Mouse (Mus musculus) CD8-positive naive resting alpha-beta T cell, adult 2 months (primary cell): ENCODE results near the gene Rnf157.
"Not testable (repeated sequence)": the region's sequence is repeated elsewhere in the genome, so short reads cannot be mapped to it uniquely, and the experiment has no call there.

Source experiments
- DNase-seq, 2 experiments: peaks; one replicate each; pipeline ENCODE4 v3.0.0; 2022; ENCODE audit warnings: low read depth in 2 of 2, low spot score in 2 of 2

Rnf157 gene

DNA sequence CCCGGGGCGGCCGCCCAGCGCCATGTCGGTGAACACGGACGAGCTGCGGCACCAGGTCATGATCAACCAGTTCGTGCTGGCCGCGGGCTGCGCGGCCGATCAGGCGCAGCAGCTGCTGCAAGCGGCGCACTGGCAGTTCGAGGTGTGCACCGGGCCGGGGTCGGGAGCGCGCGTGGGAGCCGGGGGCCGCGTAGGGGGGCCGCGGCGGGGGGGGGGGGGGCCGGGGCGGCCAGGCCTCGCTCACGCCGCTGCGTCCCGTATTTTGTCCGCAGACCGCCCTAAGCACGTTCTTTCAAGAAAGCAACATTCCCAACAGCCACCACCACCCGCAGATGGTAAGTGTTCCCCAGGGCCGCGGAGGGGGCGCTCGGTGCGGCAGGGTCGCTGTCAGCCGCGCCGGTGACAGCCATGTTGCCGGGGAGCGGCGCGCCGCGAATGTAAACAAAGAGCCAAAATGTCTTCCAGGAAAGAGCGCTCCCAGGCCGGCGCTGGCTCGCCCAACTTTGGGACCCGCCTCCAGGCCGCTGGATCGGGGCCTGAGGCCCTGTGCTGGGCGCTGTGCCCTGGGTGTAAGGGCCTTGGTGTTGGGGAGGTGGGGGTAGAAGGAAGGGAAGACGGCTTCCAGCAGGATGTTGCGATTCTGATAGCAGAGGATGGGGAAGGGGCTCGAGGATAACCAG lies 21.6 kb upstream of the Rnf157 start:
- peak; percentile 52 for DNase-seq

DNA sequence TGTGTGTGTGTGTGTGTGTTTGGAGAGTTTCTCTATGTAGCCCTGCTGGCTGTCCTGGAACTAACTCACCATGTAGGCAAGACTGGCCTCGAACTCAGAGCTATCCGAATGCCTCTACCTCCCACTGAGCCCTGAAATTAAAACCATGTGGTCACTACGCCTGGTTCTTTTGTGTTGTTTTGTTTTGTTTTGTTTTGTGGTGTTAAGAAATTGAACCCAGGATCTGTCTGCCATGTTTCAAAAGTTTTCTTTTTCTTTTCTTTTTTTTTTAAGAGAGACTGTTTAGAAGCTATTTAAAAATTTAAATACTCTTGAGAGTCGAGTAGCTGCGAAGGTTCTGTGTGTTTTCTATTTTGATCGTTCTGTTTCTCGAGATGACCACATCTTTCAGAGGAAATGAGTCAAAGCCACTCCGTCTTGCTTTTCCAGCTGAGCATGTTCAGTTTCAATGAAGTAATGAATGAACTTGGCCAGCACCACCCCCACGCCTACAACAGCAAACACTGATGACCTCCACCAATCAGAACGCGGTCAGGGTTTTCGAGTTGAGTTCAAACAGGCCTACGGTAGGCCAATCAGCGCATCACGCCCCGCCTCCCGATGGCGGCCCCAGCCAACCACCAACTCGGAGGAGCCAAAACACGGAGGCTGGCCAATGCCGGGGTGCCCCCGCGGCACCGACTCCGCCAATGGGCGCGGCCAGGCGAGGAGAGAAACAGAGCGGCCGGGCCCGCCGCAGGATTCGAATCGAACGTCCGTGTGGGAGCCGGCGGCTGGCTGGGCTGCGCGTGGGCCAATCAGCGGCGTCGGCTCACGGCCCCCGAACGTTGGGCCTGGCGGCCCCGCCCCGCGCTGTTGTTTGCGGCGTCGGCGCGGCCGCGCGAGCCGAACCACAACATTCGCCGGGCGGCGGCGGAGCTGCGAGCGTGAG lies 20.8 kb upstream of the Rnf157 start, which contains the start of gene Ubald2:
Ubald2 (plus strand) TSS at position 739 of the 931 bp plus-strand sequence.
- DNase-seq, result peak; percentile 98 to 99

DNA sequence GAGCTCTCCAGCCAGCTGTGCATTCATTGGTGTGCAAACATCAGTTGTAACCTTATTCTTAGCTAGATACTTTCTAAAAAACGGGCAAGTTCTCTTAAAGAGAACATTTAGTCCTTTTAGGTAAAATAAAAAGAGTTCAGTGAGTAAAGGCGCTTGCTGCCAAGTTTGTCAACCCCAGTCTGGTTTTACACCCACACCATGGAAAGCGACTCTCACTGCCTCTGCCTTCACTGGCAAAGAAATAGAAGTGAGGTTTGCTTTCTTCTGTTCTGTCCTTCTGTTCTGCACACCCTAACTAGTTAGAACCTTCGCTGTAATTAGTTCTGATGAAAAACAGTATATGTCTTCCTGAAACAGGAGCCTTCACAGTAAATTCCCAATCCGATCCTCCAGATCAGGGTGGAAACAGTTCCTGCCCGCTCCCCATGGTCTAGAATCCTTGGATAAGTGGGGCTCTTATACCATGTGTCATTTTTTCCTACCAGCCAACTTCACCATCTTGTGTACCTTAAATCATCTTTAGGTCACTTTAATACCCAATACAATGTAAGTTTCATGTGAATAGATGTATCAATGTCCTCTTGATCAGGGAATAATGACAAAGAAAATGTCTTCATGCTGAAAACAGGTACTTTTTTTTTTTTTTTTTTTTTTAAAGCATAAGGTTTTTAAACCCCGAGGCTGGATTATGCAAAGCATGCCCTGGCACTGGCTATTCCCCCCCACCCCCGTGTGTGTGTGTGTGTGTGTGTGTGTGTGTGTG lies 19.9 kb upstream of the Rnf157 start:
- DNase-seq, result no peak

DNA sequence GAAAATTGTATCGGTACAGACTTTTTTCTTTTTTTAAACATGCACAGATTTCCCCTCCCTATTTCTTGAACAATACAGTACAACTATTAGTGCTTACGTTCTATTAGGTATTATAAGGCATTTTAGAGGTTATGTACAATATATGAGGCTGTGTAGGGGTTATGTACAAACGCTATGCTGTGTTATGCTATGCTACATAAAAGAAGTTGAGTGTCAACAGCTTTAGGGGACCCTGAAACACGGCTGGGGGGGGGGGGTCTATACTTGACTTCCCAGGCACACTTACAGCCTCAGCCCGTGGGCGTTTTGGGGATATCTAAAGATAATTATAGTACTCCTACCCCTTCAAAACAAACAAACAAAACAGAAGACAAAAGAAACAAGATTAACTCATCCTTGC lies 19.3 kb upstream of the Rnf157 start:
- DNase-seq, result no peak

DNA sequence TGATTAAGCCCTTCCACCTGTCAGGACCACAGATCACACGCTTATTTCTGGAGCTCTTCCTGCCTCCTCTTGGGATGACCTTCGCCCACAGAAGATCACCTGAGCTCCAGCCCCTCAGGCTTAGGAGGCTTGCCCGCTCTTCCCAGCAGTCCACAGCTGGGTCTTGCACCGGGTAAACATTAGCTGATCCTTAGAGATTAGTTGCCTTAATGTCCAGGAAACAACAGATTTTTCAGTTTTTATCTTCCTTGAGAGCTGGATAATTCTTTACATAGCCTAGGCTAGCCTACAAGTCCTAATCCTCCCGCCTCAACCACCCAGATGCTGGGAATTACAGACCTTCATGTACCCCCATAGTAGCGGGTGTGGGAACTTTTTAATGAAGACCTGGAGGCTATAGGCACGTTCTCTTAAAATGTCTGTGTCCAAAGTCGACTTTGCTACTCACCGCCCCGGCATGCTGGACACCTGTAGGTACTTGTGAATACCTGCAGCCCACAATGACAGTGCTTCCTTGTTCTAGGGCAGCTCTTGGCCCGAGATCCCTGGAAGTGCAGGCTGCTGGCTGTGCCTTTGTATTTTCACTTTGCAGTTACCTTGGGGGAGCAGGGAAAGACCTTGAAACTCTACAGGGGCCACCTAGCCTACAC lies 18.7 kb upstream of the Rnf157 start:
- DNase-seq, result no peak

DNA sequence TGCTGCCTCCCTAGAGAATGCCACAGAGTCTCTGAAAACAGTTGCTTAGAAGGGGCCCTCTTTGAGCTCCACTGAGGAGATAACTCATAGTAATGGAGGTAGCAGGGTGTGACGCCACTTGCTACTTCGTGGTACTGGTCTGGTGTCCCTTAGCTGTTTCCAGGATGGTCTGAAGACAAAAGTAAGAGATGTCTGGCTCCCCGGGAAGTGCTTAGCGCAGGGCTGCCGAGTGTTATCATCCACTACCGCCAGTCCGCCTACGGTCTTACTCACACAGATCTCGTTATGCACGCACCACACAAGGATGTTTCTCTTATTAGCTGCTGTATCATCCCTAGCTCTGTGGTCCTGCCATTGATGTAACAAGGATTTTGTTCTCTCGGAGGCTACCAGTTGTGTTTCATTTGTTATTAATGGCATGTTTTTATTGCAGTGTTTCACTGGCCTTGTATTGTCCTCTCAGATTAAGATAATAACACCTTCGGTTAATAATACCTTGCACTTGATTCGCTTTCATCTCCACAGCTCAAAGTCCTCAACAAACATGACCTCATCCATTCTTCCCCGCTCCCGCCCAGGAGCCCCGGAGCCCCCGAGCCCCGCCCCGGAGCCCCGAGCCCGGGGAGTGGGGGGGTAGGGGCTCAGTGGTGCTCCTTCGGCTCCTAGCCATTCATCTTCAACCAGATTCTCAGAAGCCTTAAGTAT lies 18.0 kb upstream of the Rnf157 start:
- no peak for DNase-seq

DNA sequence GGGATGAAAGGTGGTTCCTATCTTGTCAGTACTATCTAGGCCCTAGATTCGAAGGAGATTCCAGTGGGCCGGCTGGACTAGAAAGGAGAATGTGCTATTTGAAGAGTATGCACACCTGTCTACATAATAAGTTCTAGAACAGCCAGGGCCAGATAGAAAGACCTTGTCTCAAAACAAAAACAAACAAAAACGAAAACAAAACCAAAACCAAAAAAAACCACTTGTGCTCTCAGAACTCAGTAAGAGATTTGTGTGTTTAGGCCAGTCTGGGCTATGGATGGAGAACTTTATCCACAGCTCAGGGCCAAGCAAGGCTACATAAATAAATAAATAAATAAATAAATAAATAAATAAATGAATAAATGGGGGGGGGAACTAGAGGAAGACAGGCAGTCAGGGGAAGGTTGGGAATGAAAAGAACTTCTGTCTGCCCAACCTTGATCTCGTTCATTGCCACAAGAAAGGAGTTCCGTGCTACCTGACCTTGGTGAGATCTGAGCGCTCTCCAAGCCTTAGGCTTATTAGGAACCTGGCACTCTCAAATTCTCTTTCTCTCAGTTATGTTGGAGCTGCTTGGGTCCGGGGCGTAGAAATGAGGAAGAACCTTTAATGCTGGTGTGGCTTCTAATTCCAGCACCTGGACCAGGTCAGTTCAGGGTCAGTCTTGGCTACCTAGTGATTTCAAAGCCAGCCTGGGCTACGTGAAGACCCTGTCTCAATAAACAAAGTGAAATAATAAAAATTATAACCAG lies 17.2 kb upstream of the Rnf157 start:
- DNase-seq, result no peak

DNA sequence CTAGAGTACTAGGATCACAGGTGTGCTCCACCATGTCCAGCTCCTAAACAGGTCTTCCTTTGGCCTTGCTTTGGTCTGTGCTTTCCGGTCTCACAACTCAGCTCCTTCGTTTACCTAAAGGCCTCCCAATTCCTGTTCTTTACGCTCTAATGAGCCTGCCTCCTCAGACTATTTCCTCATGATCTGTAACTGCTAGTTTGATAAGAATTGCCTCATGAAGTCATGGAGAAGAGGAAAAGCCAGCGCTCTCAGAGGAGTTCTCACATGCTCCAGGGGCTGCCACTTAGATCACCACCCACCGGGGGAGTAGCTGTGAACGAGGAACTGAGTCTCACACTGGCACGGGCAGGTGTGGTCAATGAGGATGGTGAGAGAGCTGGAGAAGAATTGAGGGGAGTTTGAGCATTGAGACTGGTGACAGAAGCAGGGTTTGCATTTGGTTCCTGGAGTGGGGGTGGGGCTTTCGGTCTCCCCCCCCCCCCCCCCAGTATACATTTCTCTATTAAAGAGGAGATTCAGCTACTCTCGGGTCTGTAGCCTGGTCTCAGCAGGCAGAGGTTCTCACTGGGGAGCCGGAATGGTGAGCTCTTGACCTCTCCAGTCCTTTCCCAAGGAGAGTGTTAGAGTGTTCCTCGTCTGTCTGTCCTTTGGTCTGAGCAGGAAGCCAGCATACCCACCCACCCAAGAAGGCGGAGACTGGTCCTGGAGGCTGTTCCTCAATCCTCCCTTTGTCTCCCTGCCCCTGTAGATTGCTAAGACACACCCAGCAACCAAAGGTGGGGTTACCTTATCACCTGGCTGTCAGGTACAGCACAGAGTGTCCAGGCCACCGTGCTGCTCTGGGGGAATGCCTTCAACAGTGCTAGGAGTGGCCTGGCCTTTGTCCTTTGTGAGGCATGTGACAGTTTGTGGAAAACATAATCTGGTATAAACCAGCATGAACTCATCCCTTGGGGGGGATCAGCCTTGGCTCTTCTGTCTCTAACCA lies 16.3 kb upstream of the Rnf157 start:
- DNase-seq, result no peak

DNA sequence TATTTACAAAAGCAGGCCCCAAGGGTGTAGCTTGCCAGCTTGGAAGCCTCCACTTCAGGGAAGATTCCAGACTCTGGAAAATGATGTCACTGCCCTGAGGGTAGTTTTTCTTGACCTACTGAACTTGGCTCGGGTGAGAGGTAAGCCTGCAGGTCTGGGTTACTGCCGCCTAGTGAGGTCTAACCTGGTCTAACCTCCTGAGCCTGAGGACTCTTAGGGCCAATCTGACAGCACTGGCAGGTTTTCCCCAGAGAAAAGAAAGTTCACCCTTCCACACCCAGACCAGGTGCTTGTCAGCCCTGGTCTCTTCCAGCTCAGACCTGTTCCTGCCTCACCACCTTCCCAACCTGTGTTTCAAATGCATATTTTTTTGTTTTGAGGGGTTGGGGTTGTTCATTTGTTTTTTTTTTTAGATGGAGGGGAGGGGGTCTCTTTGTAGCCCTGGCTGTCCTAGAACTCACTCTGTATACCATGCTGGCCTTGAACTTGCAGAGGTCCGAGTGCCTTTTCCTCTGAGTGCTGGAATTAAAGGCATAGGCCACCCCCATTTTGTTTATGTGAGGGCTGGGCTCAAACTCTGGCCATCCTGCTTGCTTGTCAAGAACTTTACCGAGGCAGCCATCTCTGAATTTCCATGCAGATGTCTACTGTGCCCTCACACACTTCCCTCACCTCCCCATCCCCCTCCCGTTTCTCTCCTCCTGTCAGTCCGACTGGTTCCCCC lies 14.2 kb upstream of the Rnf157 start:
- no peak for DNase-seq

DNA sequence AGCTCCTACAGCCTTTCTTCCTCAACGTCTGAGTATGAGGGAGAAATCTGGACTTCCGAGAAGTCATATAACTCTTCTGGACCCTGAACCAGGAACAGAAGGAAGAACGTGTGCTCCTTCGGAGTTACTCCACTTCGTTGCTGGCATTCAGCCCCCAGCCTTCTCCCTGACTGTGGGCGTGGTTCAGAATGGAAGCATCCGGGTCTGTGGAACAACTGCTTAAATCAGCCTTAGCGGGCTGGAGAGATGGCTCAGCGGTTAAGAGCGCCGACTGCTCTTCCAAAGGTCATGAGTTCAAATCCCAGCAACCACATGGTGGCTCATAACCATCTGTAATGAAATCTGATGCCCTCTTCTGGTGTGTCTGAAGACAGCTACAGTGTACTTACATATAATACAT lies 13.5 kb upstream of the Rnf157 start:
- DNase-seq, result not testable (repeated sequence)

DNA sequence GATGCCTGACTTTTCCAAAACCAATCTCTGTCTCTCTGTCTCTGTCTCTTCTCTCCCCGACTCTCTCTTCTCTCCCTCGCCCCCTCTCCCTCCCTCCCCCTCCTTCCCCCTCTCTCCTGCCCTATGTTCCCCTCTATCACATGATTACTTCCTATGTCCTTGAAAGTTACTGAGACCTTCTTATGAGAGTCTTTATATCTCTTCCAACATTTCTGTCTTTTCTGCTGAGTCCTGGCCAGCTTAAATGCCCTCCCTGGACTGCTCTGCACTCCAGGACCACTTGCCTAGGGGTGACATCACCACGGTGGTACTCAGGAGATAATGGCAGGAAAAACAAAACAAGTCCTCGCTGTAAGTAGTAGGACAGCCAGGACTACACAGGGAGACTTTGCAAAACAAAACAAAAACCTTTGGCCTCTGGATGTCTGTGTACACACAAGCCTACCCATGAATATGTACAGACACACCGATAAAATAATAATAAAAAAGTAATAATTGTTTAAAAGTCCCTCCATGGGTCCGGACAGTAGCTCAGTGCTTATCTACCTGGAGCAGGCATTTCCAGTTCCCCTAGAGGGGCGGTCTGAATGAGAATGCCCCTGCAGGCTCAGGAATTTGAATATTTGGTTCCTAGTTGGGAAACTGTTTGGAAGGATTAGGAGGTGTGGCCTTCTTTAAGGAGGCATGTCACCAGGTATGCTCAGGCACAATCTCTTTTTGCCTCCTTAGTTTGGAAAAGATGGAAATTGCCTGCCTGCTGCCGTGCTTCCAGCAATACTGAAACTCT lies 12.0 kb upstream of the Rnf157 start:
- no peak for DNase-seq

DNA sequence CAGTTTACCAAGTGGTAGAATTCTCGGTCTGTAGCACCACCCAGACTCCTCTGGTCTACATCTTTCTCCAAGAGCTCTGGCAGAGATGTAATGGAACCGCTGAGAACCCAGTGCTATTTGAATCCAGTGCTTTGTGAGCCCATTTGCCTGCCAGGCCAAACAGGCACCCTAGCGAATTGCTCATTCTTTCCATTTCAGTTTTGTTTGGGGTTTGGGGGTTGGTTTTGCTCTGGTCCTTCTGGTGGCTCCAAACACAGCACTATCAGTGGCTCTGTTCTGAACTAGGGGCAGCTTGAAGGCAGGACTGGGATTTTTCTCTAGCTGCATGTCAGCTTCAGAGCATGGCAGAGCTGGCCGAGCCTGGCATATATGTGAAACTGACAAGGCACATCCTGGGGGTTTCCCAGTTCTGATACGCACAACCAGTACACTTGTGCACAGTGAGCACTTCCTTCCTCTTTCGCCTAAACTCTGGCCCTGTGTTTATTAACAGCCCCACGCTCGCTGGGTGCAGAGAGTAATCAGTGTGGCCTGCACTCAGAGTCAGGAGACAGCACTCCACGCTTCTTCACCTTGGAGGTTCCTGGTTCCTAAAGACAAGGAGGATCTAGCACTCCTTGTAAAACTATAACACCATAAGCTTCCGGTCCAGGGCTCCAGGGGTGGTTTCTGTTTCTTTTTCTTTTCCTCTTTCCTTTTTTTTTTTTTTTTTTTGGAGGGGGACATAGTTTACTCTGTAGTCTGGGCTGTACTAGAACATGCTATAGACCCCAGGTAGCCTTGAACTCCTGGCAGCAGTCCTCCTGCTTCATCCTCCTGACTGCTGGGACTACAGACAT lies 11.2 kb upstream of the Rnf157 start:
- peak; percentile 56 to 57 for DNase-seq

DNA sequence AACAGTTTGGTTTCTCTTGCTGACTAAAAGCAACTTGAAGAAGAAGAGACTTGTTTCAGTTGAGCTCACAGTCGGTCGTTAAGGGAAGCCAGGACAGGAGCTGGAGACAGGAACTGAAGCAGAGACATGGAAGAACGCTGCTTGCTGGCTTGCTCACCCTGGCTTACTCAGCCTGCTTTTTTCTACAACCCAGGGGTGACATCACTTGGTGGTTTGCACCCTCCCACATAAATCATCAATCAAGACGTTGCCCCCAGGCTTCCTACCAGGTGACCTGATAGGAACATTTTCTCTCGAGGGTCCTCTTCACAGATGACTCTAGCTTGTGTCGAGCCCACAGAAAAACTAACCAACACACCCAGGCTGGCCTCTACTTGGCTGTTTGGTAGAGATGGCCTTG lies 10.4 kb upstream of the Rnf157 start:
- no peak for DNase-seq

DNA sequence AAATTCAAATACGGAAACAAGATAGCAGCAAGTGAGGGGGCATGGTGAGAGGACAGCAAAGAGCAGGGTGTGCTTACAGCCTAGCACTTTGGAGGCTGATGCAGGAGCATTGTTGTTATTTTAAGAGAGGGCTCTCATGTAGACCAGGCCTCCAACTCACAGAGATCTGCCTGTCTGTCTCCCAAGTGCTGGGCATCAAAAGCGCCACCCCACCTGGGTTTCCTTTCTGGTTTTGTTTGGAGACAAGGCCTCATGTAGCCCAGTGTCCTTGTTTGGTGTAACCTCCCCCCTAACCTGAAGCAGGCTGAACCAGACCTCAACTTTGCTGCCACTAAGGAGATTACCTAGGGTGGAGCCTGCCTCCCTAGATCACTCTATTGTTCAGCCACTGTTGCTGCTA lies 9.7 kb upstream of the Rnf157 start:
- no peak for DNase-seq

DNA sequence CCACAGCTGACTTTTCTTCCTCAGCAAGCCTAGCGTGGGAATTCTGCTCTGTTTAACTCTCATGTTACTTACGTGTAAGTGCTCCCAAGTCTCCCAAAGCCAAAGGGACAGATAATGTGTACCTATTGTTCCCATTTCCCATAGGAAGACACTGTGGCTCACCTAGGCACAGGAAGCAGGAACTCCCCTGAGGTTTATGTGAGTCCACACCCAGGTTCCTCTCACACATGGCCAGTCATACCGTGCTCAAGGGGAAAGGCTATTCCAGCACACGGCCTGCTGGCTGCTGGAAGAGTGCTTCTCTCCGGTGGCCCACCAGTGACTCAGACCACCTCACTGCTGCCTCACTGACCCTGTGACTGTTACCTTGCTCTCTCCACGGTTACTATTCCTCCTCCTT lies 8.3 kb upstream of the Rnf157 start:
- no peak for DNase-seq

DNA sequence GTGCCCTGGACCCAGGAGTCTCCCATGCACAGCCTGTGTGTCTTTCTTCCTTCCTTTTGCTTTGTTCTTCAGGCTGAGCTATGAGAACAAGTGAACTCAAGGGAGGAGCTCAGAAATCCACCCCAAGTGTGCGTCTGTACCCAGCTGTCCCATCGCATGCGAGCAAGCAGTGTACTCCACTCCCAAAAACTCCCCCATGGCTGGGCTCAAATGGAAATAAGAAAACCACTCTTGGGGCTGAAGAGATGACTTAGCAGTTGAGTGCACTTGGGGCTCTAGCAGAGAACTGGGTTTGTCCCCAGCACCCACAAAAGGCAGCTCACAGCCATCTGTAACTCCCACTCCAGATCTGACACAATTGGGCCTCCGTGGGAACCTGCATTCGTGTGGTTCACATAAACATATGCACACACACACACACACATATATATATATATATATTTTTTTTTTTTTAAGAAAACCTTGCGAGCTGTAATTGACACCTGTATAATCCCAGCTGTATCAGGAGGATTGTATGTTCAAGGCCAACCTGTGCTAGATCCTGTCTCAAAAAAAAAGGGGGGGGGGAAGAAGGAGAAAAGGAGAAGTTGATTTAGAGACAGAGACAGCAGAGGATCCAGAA lies 6.1 kb upstream of the Rnf157 start:
- DNase-seq, result no peak
